In genomic region chr12:73471966-73472365, GRCm38 (mm10) we compare ENCODE assay signal across 22 mouse cellular contexts.
DNase-seq lines count a peak whose midpoint lies in the region; ATAC-seq lines count a peak whose summit lies in the region.
"Had no signal": no experiment of that assay in that cellular context is flagged by ENCODE, and none has a peak within 500 bp of the region (broad histone marks: within the 10 kb centered on the region; RNA-seq: fewer than 3 reads in every experiment).

No protein-coding gene starts in this region.

- peaks cover 9% of the 10 kb centered on the region; the same call in 1 of the 2 replicates for H3K27me3 ChIP-seq in kidney, embryonic 15.5 days
- no peaks in the 10 kb centered on the region for H3K27me3 ChIP-seq in embryonic facial prominence, embryonic 13.5 days
- H3K27me3 ChIP-seq in limb, embryonic 13.5 days: peaks cover 3% of the 10 kb centered on the region; the same call in 1 of the 2 replicates
- no peaks in the 10 kb centered on the region for H3K27me3 ChIP-seq in liver, embryonic 12.5 days (replicated peaks)
- no peaks in the 10 kb centered on the region for H3K27me3 ChIP-seq in forebrain, embryonic 14.5 days (replicated peaks; ENCODE audit: control insufficient read depth, insufficient read depth, low read length)
- H3K27me3 ChIP-seq: forebrain, embryonic 15.5 days; intestine, embryonic 15.5 days; neural tube, embryonic 12.5 days had no signal

- 0 out of 2 replicates have a peak overlapping the region, but pooled peaks have one; percentile 6 for H3K27ac ChIP-seq in kidney, embryonic 15.5 days
- H3K27ac ChIP-seq in embryonic facial prominence, embryonic 13.5 days: peak overlapping the region; percentile 80
- peak overlapping the region; percentile 67 for H3K27ac ChIP-seq in limb, embryonic 13.5 days
- no peak overlapping the region for H3K27ac ChIP-seq in liver, embryonic 12.5 days
- H3K27ac ChIP-seq in forebrain, embryonic 14.5 days (ENCODE audit: low read depth, low read length): no peak overlapping the region
- H3K27ac ChIP-seq: forebrain, embryonic 15.5 days; hindbrain, embryonic 14.5 days; intestine, embryonic 15.5 days; neural tube, embryonic 12.5 days had no signal

- H3K9ac ChIP-seq in kidney, embryonic 15.5 days: no peak overlapping the region
- no peak overlapping the region for H3K9ac ChIP-seq in embryonic facial prominence, embryonic 13.5 days
- no peak overlapping the region for H3K9ac ChIP-seq in limb, embryonic 13.5 days
- H3K9ac ChIP-seq in liver, embryonic 12.5 days: no peak overlapping the region
- no peak overlapping the region for H3K9ac ChIP-seq in forebrain, embryonic 14.5 days (ENCODE audit: low read length)
- H3K9ac ChIP-seq: forebrain, embryonic 15.5 days; hindbrain, embryonic 14.5 days; intestine, embryonic 15.5 days; neural tube, embryonic 12.5 days had no signal

- H3K4me2 ChIP-seq in kidney, embryonic 15.5 days: peak overlapping the region; percentile 51
- H3K4me2 ChIP-seq in embryonic facial prominence, embryonic 13.5 days: peak overlapping the region; percentile 35
- H3K4me2 ChIP-seq in limb, embryonic 13.5 days (replicated peaks): peak overlapping the region; percentile 45
- no peak overlapping the region for H3K4me2 ChIP-seq in liver, embryonic 12.5 days
- no peak overlapping the region for H3K4me2 ChIP-seq in forebrain, embryonic 14.5 days (ENCODE audit: low read length)
- H3K4me2 ChIP-seq: forebrain, embryonic 15.5 days; hindbrain, embryonic 14.5 days; intestine, embryonic 15.5 days; liver, embryonic 11.5 days; neural tube, embryonic 12.5 days had no signal

- WGBS in kidney, embryonic 15.5 days: 48% methylated on average over 9 of the region's 9 CpGs
- 50% methylated on average over 9 of the region's 9 CpGs for WGBS in embryonic facial prominence, embryonic 13.5 days
- 53% methylated on average over 9 of the region's 9 CpGs for WGBS in limb, embryonic 13.5 days
- 69% methylated on average over 9 of the region's 9 CpGs for WGBS in liver, embryonic 12.5 days (ENCODE audit: insufficient replicate concordance)
- WGBS in forebrain, embryonic 14.5 days: 67% methylated on average over 9 of the region's 9 CpGs

- H3K36me3 ChIP-seq in kidney, embryonic 15.5 days: no peaks in the 10 kb centered on the region
- H3K36me3 ChIP-seq in embryonic facial prominence, embryonic 13.5 days: no peaks in the 10 kb centered on the region
- H3K36me3 ChIP-seq in limb, embryonic 13.5 days: no peaks in the 10 kb centered on the region
- H3K36me3 ChIP-seq in liver, embryonic 12.5 days: no peaks in the 10 kb centered on the region
- no peaks in the 10 kb centered on the region for H3K36me3 ChIP-seq in forebrain, embryonic 14.5 days (ENCODE audit: control insufficient read depth, insufficient read depth, low read length)
- H3K36me3 ChIP-seq: forebrain, embryonic 15.5 days; intestine, embryonic 15.5 days; neural tube, embryonic 12.5 days had no signal

- no peak for DNase-seq in kidney, postnatal 36 days
- DNase-seq in NIH3T3 (ENCODE audit: low read depth): peak; percentile 57
- no peak for DNase-seq in forebrain, embryonic 14.5 days (ENCODE audit: low spot score)
- DNase-seq: adrenal gland, postnatal 25 days; cerebellum, adult 9-10 months; gastrocnemius, postnatal 10 days; heart, adult 18-20 months; heart, postnatal 4 days; kidney, postnatal 25 days; lung, adult 2 months; lung, postnatal 4 days; midbrain, embryonic 14.5 days; right cerebral cortex, postnatal 14 days had no signal

- ATAC-seq in kidney, embryonic 15.5 days (replicated peaks; ENCODE audit: low FRiP score): no peak
- ATAC-seq in embryonic facial prominence, embryonic 13.5 days (ENCODE audit: insufficient number of reproducible peaks, insufficient read depth, low FRiP score, low TSS enrichment, low read depth): no peak
- ATAC-seq in limb, embryonic 13.5 days (ENCODE audit: low FRiP score, low read depth): no peak
- no peak for ATAC-seq in liver, embryonic 12.5 days
- ATAC-seq in forebrain, embryonic 14.5 days: no peak
- ATAC-seq: forebrain, embryonic 15.5 days; intestine, embryonic 15.5 days had no signal

- H3K9me3 ChIP-seq in kidney, embryonic 15.5 days (replicated peaks): no peaks in the 10 kb centered on the region
- no peaks in the 10 kb centered on the region for H3K9me3 ChIP-seq in embryonic facial prominence, embryonic 13.5 days
- no peaks in the 10 kb centered on the region for H3K9me3 ChIP-seq in limb, embryonic 13.5 days
- no peaks in the 10 kb centered on the region for H3K9me3 ChIP-seq in liver, embryonic 12.5 days (replicated peaks)
- H3K9me3 ChIP-seq in forebrain, embryonic 14.5 days (replicated peaks; ENCODE audit: control insufficient read depth, low read length): no peaks in the 10 kb centered on the region
- H3K9me3 ChIP-seq: forebrain, embryonic 15.5 days; intestine, embryonic 15.5 days; neural tube, embryonic 12.5 days had no signal

- peak overlapping the region; percentile 17 for H3K4me3 ChIP-seq in kidney, embryonic 15.5 days (replicated peaks)
- no peak overlapping the region for H3K4me3 ChIP-seq in embryonic facial prominence, embryonic 13.5 days
- H3K4me3 ChIP-seq in limb, embryonic 13.5 days: no peak overlapping the region
- H3K4me3 ChIP-seq in liver, embryonic 12.5 days: no peak overlapping the region
- no peak overlapping the region for H3K4me3 ChIP-seq in forebrain, embryonic 14.5 days (ENCODE audit: low read depth, low read length)
- H3K4me3 ChIP-seq: forebrain, embryonic 15.5 days; intestine, embryonic 15.5 days; neural tube, embryonic 12.5 days had no signal

- H3K4me1 ChIP-seq in kidney, embryonic 15.5 days: peaks cover 22% of the 10 kb centered on the region
- peaks cover 22% of the 10 kb centered on the region for H3K4me1 ChIP-seq in embryonic facial prominence, embryonic 13.5 days
- H3K4me1 ChIP-seq in limb, embryonic 13.5 days: peaks cover 21% of the 10 kb centered on the region
- H3K4me1 ChIP-seq in liver, embryonic 12.5 days: no peaks in the 10 kb centered on the region
- peaks cover 2% of the 10 kb centered on the region; the same call in 1 of the 2 replicates for H3K4me1 ChIP-seq in forebrain, embryonic 14.5 days (ENCODE audit: control insufficient read depth, insufficient read depth, low read length)
- H3K4me1 ChIP-seq: forebrain, embryonic 15.5 days had no signal

Comparison
In these comparisons a context has a peak if more than half of its experiments do, and no peak if none do; other contexts are left out.
1. H3K27ac ChIP-seq: peak in kidney, embryonic 15.5 days (single experiment), embryonic facial prominence, embryonic 13.5 days (single experiment) and limb, embryonic 13.5 days (single experiment); none in liver, embryonic 12.5 days (single experiment) and forebrain, embryonic 14.5 days (single experiment).
2. H3K4me2 ChIP-seq: peak in kidney, embryonic 15.5 days (single experiment), embryonic facial prominence, embryonic 13.5 days (single experiment) and limb, embryonic 13.5 days (single experiment); none in liver, embryonic 12.5 days (single experiment) and forebrain, embryonic 14.5 days (single experiment).